Mouse (Mus musculus): Measurements from ENCODE around the gene Thrap3. TPM values are rescaled to one million over a fixed set of nuclear protein-coding genes. Genes with fewer than 3 reads are reported as not detected.

Thrap3 gene
- total and polyA plus RNA-seq, 3 experiments = 37.9 to 118 (median 100) TPM

DNA sequence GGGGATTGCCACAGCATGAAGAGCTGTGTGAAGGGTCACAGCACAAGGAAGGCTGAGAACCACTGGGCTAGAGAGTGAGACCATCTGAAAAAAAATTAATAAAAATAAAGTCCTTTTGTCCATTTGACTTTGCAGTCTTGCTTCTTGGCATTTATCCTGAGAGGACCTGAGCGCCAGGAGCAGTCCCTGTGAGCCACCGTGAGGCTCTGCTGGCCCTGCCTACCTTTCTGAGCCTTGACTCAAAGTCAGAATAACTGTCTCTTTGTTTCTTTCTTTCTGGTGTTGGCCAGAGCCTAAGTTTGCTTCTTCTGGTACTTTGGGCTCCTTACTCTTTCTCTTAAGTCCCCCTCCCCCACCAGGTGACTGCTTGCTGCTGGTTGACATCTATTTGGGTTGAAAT is 82.1 kb downstream of the Thrap3 start:
- intact Hi-C loops (cut with DNase I) = no loop called here
- Histone ChIP-seq H3K27me3 (ENCODE audit: control insufficient read depth, insufficient read depth, low read length) (no peaks in the 10 kb centered on the region), H3K36me3 (ENCODE audit: control insufficient read depth, insufficient read depth, low read length) (peaks cover 2% of the 10 kb centered on the region; the same call in 1 of the 2 replicates), H3K9ac (ENCODE audit: low read depth, low read length) (no peak overlapping the region), H3K79me2 (replicated peaks; ENCODE audit: control insufficient read depth, insufficient read depth, low read length) (peaks cover 11% of the 10 kb centered on the region; the same call in 1 of the 2 replicates), H3K27ac (no peak overlapping the region; the same call in 1 of the 2 replicates), H3K4me3 (no peak overlapping the region), H3K4me1 (ENCODE audit: control insufficient read depth, insufficient read depth, low read length) (peaks cover 5% of the 10 kb centered on the region)
- no peak for DNase-seq
- no peak for TF ChIP-seq CTCF (IDR thresholded peaks at IDR 0.05)
- no peak for TF ChIP-seq EP300 (IDR thresholded peaks at IDR 0.05; ENCODE audit: insufficient read depth, low read depth, low read length)
- TF ChIP-seq POLR2A (IDR thresholded peaks at IDR 0.05; ENCODE audit: insufficient read depth, low read depth, low read length) = no peak
- 63% methylated on average over 2 of the region's 2 CpGs for WGBS

DNA sequence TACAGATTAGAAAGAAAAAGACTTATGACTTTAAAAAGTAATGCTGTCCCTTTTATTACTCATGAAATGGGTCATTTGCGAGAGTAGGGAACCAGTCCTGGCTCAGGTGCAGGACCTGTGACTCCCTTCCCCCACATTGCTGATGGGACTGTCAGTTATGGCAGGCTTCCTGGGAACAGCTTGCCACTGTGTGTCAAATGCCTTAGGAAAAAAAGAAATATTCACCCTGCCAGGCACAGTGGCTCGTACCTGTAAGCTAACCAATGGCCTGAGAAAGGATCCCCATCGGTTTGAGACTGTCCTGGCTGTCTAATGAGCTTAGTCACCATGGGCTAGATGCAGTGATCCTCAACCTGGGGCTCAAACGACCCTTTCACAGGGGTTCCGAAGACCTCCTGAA is 82.5 kb downstream of the Thrap3 start:
- no peak overlapping the region; the same call in 1 of the 2 replicates for H3K27ac ChIP-seq
- DNase-seq = no peak

DNA sequence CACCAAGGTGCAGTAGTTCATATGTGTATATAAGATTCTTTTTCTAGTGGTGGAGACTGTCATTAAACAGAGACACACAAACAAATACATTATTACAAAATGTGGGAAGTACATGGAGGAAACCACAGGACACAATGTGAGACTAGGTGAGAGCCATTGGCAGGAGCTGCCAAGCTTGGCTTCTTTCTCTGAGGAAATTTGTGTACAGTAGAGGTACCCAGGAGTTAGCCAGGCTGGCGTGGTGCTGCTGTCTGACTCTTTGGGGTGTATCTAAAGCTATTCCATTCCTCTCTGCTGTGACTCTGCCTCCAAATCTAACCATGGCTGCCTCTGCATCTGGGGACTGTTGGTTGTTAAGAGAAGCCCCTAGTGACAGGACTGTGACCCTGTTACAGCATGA is 83.5 kb downstream of the Thrap3 start:
- Histone ChIP-seq H3K27me3 (ENCODE audit: control insufficient read depth, insufficient read depth, low read length) (no peaks in the 10 kb centered on the region), H3K9ac (ENCODE audit: low read depth, low read length) (no peak overlapping the region), H3K27ac (no peak overlapping the region), H3K36me3 (ENCODE audit: control insufficient read depth, insufficient read depth, low read length) (peaks cover 2% of the 10 kb centered on the region; the same call in 1 of the 2 replicates), H3K4me1 (ENCODE audit: control insufficient read depth, insufficient read depth, low read length) (peaks cover 5% of the 10 kb centered on the region), H3K79me2 (replicated peaks; ENCODE audit: control insufficient read depth, insufficient read depth, low read length) (peaks cover 13% of the 10 kb centered on the region; the same call in 1 of the 2 replicates), H3K4me3 (no peak overlapping the region)
- TF ChIP-seq EP300 (IDR thresholded peaks at IDR 0.05; ENCODE audit: insufficient read depth, low read depth, low read length) (no peak), CTCF (IDR thresholded peaks at IDR 0.05) (no peak), POLR2A (IDR thresholded peaks at IDR 0.05; ENCODE audit: insufficient read depth, low read depth, low read length) (no peak)
- 79% methylated on average over 1 of the region's 1 CpGs for WGBS
- DNase-seq = no peak
- intact Hi-C loops (cut with DNase I) = no loop called here

More for the DNA sequence above, 82.5 kb downstream of the Thrap3 start:
- peaks cover 5% of the 10 kb centered on the region for H3K4me1 ChIP-seq (ENCODE audit: control insufficient read depth, insufficient read depth, low read length)
- no peak overlapping the region for H3K9ac ChIP-seq (ENCODE audit: low read depth, low read length)
- WGBS = 81% methylated on average over 5 of the region's 5 CpGs
- H3K27me3 ChIP-seq (ENCODE audit: control insufficient read depth, insufficient read depth, low read length) = no peaks in the 10 kb centered on the region
- H3K4me3 ChIP-seq = no peak overlapping the region
- peaks cover 2% of the 10 kb centered on the region; the same call in 1 of the 2 replicates for H3K36me3 ChIP-seq (ENCODE audit: control insufficient read depth, insufficient read depth, low read length)
- TF ChIP-seq EP300 (IDR thresholded peaks at IDR 0.05; ENCODE audit: insufficient read depth, low read depth, low read length) (no peak), CTCF (IDR thresholded peaks at IDR 0.05) (no peak), POLR2A (IDR thresholded peaks at IDR 0.05; ENCODE audit: insufficient read depth, low read depth, low read length) (no peak)
- intact Hi-C loops (cut with DNase I) = no loop called here
- H3K79me2 ChIP-seq (replicated peaks; ENCODE audit: control insufficient read depth, insufficient read depth, low read length) = peaks cover 11% of the 10 kb centered on the region; the same call in 1 of the 2 replicates

DNA sequence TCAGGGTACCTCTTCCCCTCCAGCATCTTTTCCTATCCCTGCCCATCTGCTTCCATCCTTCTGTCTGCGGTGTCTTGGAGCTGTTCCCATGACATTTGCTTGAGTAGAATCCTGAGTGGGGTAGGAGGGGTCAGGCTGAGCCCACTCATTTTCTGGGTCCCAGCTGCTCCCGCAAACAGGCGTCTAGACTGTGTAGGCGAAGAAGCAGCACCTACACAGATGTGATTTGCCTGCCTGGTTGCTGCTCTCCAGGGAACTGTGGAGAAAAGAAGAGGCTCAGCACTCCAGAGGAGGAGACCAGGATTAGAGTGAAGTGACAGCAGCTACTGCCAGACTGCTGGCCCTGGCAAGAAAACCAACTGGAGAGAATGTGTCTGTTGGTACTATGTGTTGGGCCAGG is 83.9 kb downstream of the Thrap3 start:
- Histone ChIP-seq H3K9ac (ENCODE audit: low read depth, low read length) (no peak overlapping the region), H3K4me1 (ENCODE audit: control insufficient read depth, insufficient read depth, low read length) (peaks cover 9% of the 10 kb centered on the region), H3K27me3 (ENCODE audit: control insufficient read depth, insufficient read depth, low read length) (no peaks in the 10 kb centered on the region), H3K4me3 (no peak overlapping the region), H3K27ac (no peak overlapping the region), H3K79me2 (replicated peaks; ENCODE audit: control insufficient read depth, insufficient read depth, low read length) (peaks cover 14% of the 10 kb centered on the region), H3K36me3 (ENCODE audit: control insufficient read depth, insufficient read depth, low read length) (no peaks in the 10 kb centered on the region)
- DNase-seq = no peak
- intact Hi-C loops (cut with DNase I) = no loop called here
- TF ChIP-seq CTCF (IDR thresholded peaks at IDR 0.05) = no peak
- TF ChIP-seq POLR2A (IDR thresholded peaks at IDR 0.05; ENCODE audit: insufficient read depth, low read depth, low read length) = no peak
- no peak for TF ChIP-seq EP300 (IDR thresholded peaks at IDR 0.05; ENCODE audit: insufficient read depth, low read depth, low read length)
- 79% methylated on average over 4 of the region's 4 CpGs for WGBS

DNA sequence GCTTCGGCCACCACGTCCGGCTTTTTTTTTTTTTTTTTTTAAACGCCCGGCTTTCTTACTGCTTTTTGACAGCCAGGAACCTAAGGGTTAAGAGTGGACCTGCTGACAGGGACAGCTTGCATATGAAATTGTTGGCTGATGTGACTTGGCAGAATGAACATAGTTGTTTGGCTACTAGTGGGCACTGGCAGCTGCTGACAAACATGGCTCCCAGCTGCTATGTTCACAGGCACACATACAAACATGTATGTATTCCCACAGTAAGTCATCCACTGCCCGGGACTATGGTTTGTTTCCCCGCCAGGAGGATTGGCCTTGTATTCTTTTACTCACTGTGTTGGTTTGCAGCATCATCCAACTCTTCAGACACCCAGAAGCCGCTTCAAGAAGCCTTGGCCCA is 85.4 kb downstream of the Thrap3 start:
- Histone ChIP-seq H3K27me3 (ENCODE audit: control insufficient read depth, insufficient read depth, low read length) (no peaks in the 10 kb centered on the region), H3K4me1 (ENCODE audit: control insufficient read depth, insufficient read depth, low read length) (peaks cover 13% of the 10 kb centered on the region), H3K79me2 (replicated peaks; ENCODE audit: control insufficient read depth, insufficient read depth, low read length) (peaks cover 13% of the 10 kb centered on the region), H3K27ac (no peak overlapping the region), H3K9ac (ENCODE audit: low read depth, low read length) (no peak overlapping the region), H3K4me3 (no peak overlapping the region), H3K36me3 (ENCODE audit: control insufficient read depth, insufficient read depth, low read length) (no peaks in the 10 kb centered on the region)
- 72% methylated on average over 8 of the region's 8 CpGs for WGBS
- TF ChIP-seq POLR2A (IDR thresholded peaks at IDR 0.05; ENCODE audit: insufficient read depth, low read depth, low read length) (no peak), CTCF (IDR thresholded peaks at IDR 0.05) (no peak), EP300 (IDR thresholded peaks at IDR 0.05; ENCODE audit: insufficient read depth, low read depth, low read length) (no peak)
- intact Hi-C loops (cut with DNase I) = no loop called here
- no peak for DNase-seq

DNA sequence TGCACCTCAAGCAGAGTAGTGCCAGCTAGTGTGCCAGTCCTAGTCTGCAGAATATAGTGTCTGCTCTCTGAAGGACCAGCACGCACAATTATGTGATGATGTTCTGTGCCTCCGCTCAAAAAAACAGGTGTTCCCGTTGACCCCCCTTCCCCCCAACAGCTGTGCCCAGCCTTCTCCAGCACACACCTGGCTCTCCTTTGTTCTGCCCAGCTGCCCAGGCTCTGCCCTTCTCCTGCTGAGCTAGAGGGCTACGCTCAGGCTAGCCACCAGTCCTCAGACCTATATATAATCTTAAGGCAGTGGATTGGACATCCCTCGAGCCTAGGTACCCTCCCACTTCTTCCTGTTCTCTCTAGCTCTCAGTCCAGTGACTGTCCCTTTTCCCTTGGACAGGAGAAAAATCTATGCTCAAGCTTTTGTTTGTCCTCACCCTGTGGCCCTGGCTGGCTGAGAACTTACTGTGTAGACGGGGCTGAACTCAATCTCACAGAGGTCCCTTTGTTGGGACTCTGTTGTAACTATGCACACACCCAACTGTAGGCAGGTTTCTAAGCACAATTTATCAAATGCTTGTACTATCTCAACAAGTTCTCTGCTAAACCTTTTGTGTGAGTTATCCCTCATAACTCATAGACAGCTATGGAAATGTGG is 86.6 kb downstream of the Thrap3 start:
- H3K9ac ChIP-seq (ENCODE audit: low read depth, low read length) = no peak overlapping the region
- no peak overlapping the region for H3K4me3 ChIP-seq
- TF ChIP-seq EP300 (IDR thresholded peaks at IDR 0.05; ENCODE audit: insufficient read depth, low read depth, low read length) (no peak), POLR2A (IDR thresholded peaks at IDR 0.05; ENCODE audit: insufficient read depth, low read depth, low read length) (no peak), CTCF (IDR thresholded peaks at IDR 0.05) (no peak)
- peaks cover 17% of the 10 kb centered on the region for H3K4me1 ChIP-seq (ENCODE audit: control insufficient read depth, insufficient read depth, low read length)
- intact Hi-C loops (cut with DNase I) = no loop called here
- no peaks in the 10 kb centered on the region for H3K27me3 ChIP-seq (ENCODE audit: control insufficient read depth, insufficient read depth, low read length)
- WGBS = 56% methylated on average over 6 of the region's 6 CpGs
- no peak for DNase-seq
- H3K79me2 ChIP-seq (replicated peaks; ENCODE audit: control insufficient read depth, insufficient read depth, low read length) = peaks cover 12% of the 10 kb centered on the region
- H3K36me3 ChIP-seq (ENCODE audit: control insufficient read depth, insufficient read depth, low read length) = no peaks in the 10 kb centered on the region; the same call in 1 of the 2 replicates
- H3K27ac ChIP-seq = no peak overlapping the region
